In the genomic region with DNA sequence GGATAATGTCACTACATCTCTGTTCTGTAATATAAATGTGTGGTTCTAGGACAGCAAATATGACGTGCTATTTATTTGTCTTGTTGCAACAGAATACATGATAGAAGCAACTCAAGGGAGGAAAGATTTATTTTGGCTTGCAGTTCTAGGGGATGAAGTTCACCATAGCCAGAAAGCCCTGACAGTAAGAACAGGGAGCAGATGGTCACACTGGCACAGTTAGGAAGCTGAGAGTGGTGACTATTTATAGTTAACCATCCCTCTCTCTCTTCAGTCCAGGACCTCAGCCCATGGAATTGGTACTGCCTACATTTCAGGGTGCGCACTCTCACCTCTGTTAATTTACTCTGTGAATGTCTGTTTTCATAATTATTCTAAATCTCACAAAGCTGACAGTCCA, we compare ENCODE assay signal across 16 mouse cellular contexts.
"Had no signal": no experiment of that assay in that cellular context is flagged by ENCODE, and none has a peak within 500 bp of the region (broad histone marks: within the 10 kb centered on the region; RNA-seq: fewer than 3 reads in every experiment).

No protein-coding gene starts in this region.

- DNase-seq: gastrocnemius, adult 2 months; gastrocnemius, postnatal 10 days; gastrocnemius, postnatal 25 days; heart, adult 2 months; heart, postnatal 4 days; kidney, adult 18-20 months; kidney, adult 8-10 months; kidney, postnatal 10 days; kidney, postnatal 25 days; kidney, postnatal 4 days; liver; liver, embryonic 13.5 days had no signal

- ATAC-seq: hindbrain, embryonic 16.5 days; inflammation-experienced regulatory T-cells, adult 6 months; intestine, embryonic 15.5 days; intestine, postnatal 0 days had no signal
